Mouse (Mus musculus) kidney, adult 2 months (tissue): Measurements from ENCODE around the gene Stat5a. TPM values are rescaled to one million over a fixed set of nuclear protein-coding genes. Genes with fewer than 3 reads are reported as not detected.
A peak's percentile ranks its signal among the peaks of the same experiment; 100 is the strongest.

Source experiments
- DNase-seq: peaks from one replicate; pipeline ENCODE4 v3.0.0; 2021
- H3K27ac ChIP-seq: fragments of 200-500 bp; 2 replicates; pipeline ENCODE4 v1.5.1; 2012; ENCODE audit warnings: low read depth, low read length, control low read depth, inconsistent platforms; ENCODE audit not compliant: insufficient read depth
- H3K27me3 ChIP-seq: fragments of 200-500 bp; replicated peaks from 2 replicates; pipeline ENCODE4 v1.6.1; 2012; ENCODE audit warnings: mild to moderate bottlenecking, moderate library complexity, low read length, inconsistent platforms; ENCODE audit not compliant: control insufficient read depth, insufficient read depth
- H3K36me3 ChIP-seq: fragments of 200-500 bp; 2 replicates; pipeline ENCODE4 v1.6.1; 2012; ENCODE audit warnings: mild to moderate bottlenecking, moderate library complexity, low read length, inconsistent platforms; ENCODE audit not compliant: control insufficient read depth, insufficient read depth
- H3K4me1 ChIP-seq: fragments of 200-500 bp; 2 replicates; pipeline ENCODE4 v1.6.1; 2011; ENCODE audit warnings: low read length; ENCODE audit not compliant: control insufficient read depth, insufficient read depth
- H3K4me3 ChIP-seq: fragments of 200-500 bp; 2 replicates; pipeline ENCODE4 v1.5.1; 2011; ENCODE audit warnings: mild to moderate bottlenecking, low read depth, low read length, control low read depth; ENCODE audit not compliant: insufficient read depth
- CTCF ChIP-seq: fragments of 200-500 bp; conservative IDR thresholded peaks from 2 replicates; pipeline ENCODE4 v1.5.1; 2011; ENCODE audit warnings: low read depth, mild to moderate bottlenecking, control low read depth, low read length, moderate library complexity, mixed read lengths; ENCODE audit not compliant: insufficient read depth, insufficient read length
- POLR2A ChIP-seq: fragments of 200-500 bp; IDR thresholded peaks from one replicate; pipeline ENCODE4 v1.6.1; 2011; ENCODE audit warnings: low read depth, low read length, control low read depth
- WGBS: fragments of 180-500 bp; shearing (Covaris S2); methylation state at CpG from one replicate; pipeline ENCODE4 v1.1.7; 2018; 5-methylcytosine and 5-hydroxymethylcytosine counted together
- polyA plus RNA-seq: library from polyadenylated mRNA; depleted of rRNA; stranded (reverse); fragments of >200 nt; gene quantifications from 2 replicates; pipeline ENCODE4 v1.2.3, GENCODE M21; 2012

Stat5a gene
- polyA plus RNA-seq, 1 experiment: 15.8 TPM

DNA sequence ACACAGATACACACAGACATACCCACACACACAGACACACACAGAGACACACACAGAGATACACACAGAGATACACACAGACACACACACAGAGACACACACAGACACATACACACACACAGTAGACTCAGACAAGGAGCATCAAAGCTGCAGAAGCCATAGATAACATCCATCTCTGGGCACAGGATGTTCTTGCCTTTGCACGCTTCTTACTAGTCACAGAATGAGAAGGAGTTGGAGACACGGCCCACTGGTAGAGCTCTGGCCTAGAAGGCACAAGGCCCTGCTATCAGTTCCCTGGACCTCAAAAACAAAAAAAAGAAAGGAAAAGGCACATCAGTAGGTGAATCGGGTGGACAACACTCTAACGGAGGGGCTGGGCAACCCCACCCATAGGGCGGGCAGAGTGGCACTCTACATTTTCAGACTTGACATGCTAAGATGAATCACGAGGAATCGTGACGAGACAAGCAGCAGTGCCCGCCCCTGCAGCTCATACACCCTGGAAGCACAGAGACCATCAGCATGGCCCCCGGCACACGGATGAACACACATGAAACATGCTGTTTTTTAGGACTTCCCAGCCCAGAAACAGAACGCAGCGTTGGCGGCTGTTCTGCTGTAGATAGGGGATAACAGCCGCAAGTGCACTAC lies 40.7 kb upstream of the Stat5a start:
- no peaks in the 10 kb centered on the region for H3K36me3 ChIP-seq
- 88% methylated on average over 15 of the region's 15 CpGs for WGBS
- no peaks in the 10 kb centered on the region for H3K27me3 ChIP-seq
- H3K4me3 ChIP-seq: no peak overlapping the region
- TF ChIP-seq POLR2A (no peak), CTCF (no peak)
- peaks cover 21% of the 10 kb centered on the region for H3K4me1 ChIP-seq
- DNase-seq: no peak
- no peak overlapping the region for H3K27ac ChIP-seq

DNA sequence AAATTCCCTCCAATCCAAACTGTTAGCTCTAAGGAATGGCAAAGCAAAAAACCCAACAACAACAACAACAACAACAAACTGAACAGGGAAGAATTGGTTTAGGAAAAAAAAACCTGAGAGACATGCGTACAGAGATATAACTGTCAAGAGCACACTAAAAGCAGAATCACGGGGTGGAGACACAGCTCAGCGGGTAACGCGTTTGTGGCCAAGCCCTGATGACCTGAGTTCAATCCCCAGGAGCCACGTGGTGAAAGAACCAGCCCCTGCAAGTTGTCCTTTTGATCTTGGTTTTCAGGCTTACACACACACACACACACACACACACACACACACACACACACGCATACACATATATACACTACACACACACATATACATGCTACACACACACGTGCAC lies 40.1 kb upstream of the Stat5a start:
- no peak for DNase-seq

DNA sequence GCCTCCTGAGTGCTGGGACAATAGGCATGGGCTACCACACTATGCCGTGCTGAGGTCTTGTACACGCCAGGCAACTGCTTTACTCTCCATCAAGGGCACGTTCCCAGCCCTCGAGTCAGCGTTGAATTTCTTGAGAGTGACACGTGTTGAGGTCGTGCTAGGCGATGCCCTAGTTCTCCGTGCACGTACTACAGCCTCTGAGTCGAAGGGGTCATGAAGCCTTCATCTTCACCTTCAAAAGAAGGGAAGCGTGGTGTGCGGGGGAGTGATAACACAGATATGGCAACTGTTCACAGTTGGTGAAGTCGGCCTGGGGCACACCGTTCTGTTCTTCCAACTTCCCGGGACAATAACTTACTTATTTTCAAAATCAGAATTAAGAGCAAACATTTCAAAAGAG lies 39.5 kb upstream of the Stat5a start:
- no peaks in the 10 kb centered on the region for H3K36me3 ChIP-seq
- H3K4me1 ChIP-seq: peaks cover 20% of the 10 kb centered on the region
- no peaks in the 10 kb centered on the region for H3K27me3 ChIP-seq
- 85% methylated on average over 16 of the region's 16 CpGs for WGBS
- H3K27ac ChIP-seq: no peak overlapping the region
- no peak overlapping the region for H3K4me3 ChIP-seq
- DNase-seq: no peak
- TF ChIP-seq CTCF (no peak), POLR2A (no peak)

More for the DNA sequence above, 40.1 kb upstream of the Stat5a start:
- WGBS: 68% methylated on average over 8 of the region's 8 CpGs
- H3K36me3 ChIP-seq: no peaks in the 10 kb centered on the region
- peaks cover 21% of the 10 kb centered on the region for H3K4me1 ChIP-seq
- H3K27me3 ChIP-seq: no peaks in the 10 kb centered on the region
- H3K4me3 ChIP-seq: no peak overlapping the region
- TF ChIP-seq POLR2A (no peak), CTCF (no peak)
- no peak overlapping the region for H3K27ac ChIP-seq

DNA sequence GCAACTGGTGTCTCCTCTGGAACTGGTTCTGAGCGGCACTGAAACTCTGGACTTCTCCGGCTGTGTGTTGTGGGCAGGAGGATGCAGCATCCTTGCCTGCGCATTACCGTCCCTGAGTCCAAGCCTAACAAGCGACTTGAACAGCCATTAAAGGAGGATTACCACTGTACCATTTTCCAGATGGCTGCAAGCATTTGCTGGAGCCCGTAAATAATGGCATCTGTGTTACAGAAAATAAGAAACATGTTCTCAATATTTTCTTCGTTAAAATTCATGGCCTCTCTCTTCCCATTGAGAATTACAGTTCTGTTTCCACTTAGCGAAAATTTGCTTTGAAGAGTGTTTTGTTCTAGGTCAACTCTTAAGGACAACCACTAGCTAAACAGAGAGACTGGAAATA lies 39.1 kb upstream of the Stat5a start:
- 85% methylated on average over 8 of the region's 8 CpGs for WGBS
- Histone ChIP-seq H3K4me3 (no peak overlapping the region), H3K4me1 (peaks cover 15% of the 10 kb centered on the region), H3K27ac (no peak overlapping the region), H3K36me3 (no peaks in the 10 kb centered on the region), H3K27me3 (no peaks in the 10 kb centered on the region)
- DNase-seq: no peak
- no peak for TF ChIP-seq CTCF
- no peak for TF ChIP-seq POLR2A

DNA sequence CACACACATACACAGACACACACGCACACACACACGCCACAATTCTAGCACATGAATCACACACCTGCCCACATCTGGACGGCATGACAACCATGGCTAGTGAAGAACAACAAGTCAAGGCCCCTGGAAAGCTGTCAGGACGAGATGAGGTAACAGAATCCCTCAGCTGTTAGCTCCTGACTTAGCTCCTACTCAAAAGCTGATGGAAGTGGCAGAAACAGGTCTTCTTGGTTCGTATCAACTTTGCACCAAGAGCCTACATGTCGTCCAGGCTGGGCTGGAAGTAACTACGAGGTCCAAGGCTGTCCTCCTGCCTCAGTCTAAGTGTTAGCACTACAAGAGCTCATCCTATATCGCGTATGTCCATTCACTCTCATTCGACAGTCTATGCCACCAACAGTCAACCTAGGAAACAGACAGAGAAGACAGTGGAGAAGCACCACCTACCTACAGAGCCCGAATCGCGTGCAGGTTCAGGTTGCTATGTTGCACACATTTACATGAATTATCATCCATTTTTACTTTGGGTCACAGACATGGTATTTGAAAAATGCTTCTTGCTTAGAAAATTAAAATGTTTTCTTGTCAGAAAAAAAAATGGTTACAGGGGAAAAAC lies 37.4 kb upstream of the Stat5a start:
- H3K4me1 ChIP-seq: peaks cover 6% of the 10 kb centered on the region
- H3K27me3 ChIP-seq: no peaks in the 10 kb centered on the region
- H3K27ac ChIP-seq: no peak overlapping the region
- TF ChIP-seq CTCF (no peak), POLR2A (no peak)
- H3K36me3 ChIP-seq: no peaks in the 10 kb centered on the region
- WGBS: 86% methylated on average over 13 of the region's 13 CpGs
- DNase-seq: no peak
- no peak overlapping the region for H3K4me3 ChIP-seq

DNA sequence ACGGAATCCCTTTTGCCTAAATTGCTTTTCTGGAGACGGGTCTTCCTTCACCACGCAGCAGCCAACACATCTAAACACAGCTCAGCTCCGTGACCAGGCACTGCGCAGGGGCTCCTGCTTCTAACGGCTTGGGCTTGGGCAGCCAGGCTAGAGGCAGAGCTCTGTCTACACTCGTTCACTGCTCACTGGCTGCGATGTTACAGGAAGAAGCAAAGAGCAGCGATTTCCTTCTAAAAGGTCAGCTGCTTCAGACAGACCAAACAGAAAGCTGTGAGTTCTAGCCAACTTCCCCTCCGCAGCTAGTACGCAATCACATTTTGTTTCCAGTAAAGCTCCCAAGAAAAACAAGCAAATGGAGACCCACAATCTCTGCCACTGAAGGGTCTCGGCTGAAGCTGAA lies 36.8 kb upstream of the Stat5a start:
- WGBS: 51% methylated on average over 12 of the region's 12 CpGs
- Histone ChIP-seq H3K4me1 (peaks cover 3% of the 10 kb centered on the region), H3K27ac (peak overlapping the region; percentile 75; the same call in 1 of the 2 replicates), H3K4me3 (peak overlapping the region; percentile 39; the same call in 1 of the 2 replicates), H3K27me3 (no peaks in the 10 kb centered on the region), H3K36me3 (no peaks in the 10 kb centered on the region)
- TF ChIP-seq CTCF (no peak), POLR2A (no peak)
- peak; percentile 77 for DNase-seq

DNA sequence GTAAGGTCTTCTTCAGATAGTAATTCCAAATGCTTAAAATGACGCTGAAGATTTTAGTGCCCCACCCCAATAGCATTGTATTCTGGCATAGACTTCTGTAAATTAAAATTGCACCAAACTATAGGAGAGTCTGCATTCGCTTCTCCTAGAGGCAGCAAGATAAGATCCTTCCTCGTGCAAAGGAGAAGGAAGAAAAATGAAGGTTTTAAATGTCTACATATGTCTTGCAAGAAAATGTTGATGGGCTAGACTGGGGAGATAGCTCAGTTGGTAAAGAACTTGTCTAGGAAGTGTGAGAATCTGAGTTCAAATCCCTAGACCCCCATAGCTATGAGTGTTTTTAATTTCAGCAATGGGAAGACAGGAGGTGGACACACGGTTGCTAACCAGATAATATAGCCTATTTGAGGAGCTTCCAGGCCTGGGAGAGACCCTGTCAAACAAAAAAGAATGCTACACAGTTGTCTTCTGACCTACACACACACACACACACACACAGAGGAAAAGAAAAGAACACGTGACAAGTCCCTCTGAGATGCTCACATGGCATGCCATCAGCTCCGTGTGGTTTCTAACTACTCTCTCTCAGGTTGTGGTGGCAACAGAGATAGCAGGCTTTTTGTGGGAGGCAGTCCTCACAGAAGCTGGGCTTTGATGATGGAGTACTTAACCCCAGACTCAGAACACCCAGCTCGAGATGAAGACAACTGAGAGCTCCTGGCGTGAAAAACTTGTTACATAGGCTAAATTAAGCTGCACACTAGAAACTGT lies 35.4 kb upstream of the Stat5a start:
- WGBS: 76% methylated on average over 8 of the region's 8 CpGs
- TF ChIP-seq POLR2A (no peak), CTCF (no peak)
- DNase-seq: no peak
- Histone ChIP-seq H3K4me3 (no peak overlapping the region), H3K36me3 (no peaks in the 10 kb centered on the region), H3K27ac (no peak overlapping the region), H3K4me1 (peaks cover 2% of the 10 kb centered on the region; the same call in 1 of the 2 replicates), H3K27me3 (no peaks in the 10 kb centered on the region)
